Mouse (Mus musculus) testis, postnatal 10 days (tissue): ENCODE measurements around the gene Ncaph2.

Experiments
- DNase-seq: peaks from one replicate; pipeline ENCODE4 v3.0.0; 2021; ENCODE audit warnings: low spot score

Gene Ncaph2

GRCm38 (mm10) chr15:89355241-89356187, at the start of gene Ncaph2, which contains the start of gene Lmf2:
Gene Ncaph2, plus strand, starts transcription at chr15:89355719.
Gene Lmf2, minus strand, starts transcription at chr15:89355659.
- DNase-seq: peak; percentile 98

GRCm38 (mm10) chr15:89305966-89306365, 49.6 kb upstream of the Ncaph2 start:
- no peak for DNase-seq

- DNase-seq: no peak
Measured at GRCm38 (mm10) chr15:89307461-89307860, 48.1 kb upstream of the Ncaph2 start.

- DNase-seq: no peak
Measured at GRCm38 (mm10) chr15:89308406-89309139, 46.9 kb upstream of the Ncaph2 start.

- no peak for DNase-seq
Measured at GRCm38 (mm10) chr15:89309962-89310498, 45.5 kb upstream of the Ncaph2 start.

GRCm38 (mm10) chr15:89313359-89313758, 42.2 kb upstream of the Ncaph2 start:
- DNase-seq: no peak

- no peak for DNase-seq
Measured at GRCm38 (mm10) chr15:89314107-89314506, 41.4 kb upstream of the Ncaph2 start.

GRCm38 (mm10) chr15:89314511-89315189, 40.9 kb upstream of the Ncaph2 start:
- DNase-seq: peak; percentile 70

- DNase-seq: peak; percentile 99
Measured at GRCm38 (mm10) chr15:89315190-89315731, 40.3 kb upstream of the Ncaph2 start, which contains the start of gene Sbf1. Gene Sbf1, minus strand, starts transcription at chr15:89315311.

- DNase-seq: no peak
Measured at GRCm38 (mm10) chr15:89316146-89316545, 39.4 kb upstream of the Ncaph2 start.

- no peak for DNase-seq
Measured at GRCm38 (mm10) chr15:89321264-89321663, 34.3 kb upstream of the Ncaph2 start.

- DNase-seq: peak; percentile 43
Measured at GRCm38 (mm10) chr15:89322670-89323522, 32.6 kb upstream of the Ncaph2 start, which contains the start of gene Adm2. Gene Adm2, plus strand, starts transcription at chr15:89322720.

GRCm38 (mm10) chr15:89323656-89324055, 31.9 kb upstream of the Ncaph2 start:
- DNase-seq: no peak

GRCm38 (mm10) chr15:89326441-89326840, 29.1 kb upstream of the Ncaph2 start:
- DNase-seq: no peak

- DNase-seq: no peak
Measured at GRCm38 (mm10) chr15:89334271-89334670, 21.2 kb upstream of the Ncaph2 start, which contains the start of gene Miox. Gene Miox, plus strand, starts transcription at chr15:89334398.

- DNase-seq: no peak
Measured at GRCm38 (mm10) chr15:89334774-89335537, 20.6 kb upstream of the Ncaph2 start.

GRCm38 (mm10) chr15:89336422-89336821, 19.1 kb upstream of the Ncaph2 start:
- no peak for DNase-seq

GRCm38 (mm10) chr15:89339696-89340095, 15.8 kb upstream of the Ncaph2 start:
- no peak for DNase-seq

- no peak for DNase-seq
Measured at GRCm38 (mm10) chr15:89340136-89340535, 15.4 kb upstream of the Ncaph2 start.

- DNase-seq: no peak
Measured at GRCm38 (mm10) chr15:89341678-89342077, 13.8 kb upstream of the Ncaph2 start.
